Mouse (Mus musculus) heart, adult 11 months (tissue): Measurements from ENCODE around the gene Myl6.
"Not testable (repeated sequence)": the region's sequence is repeated elsewhere in the genome, so short reads cannot be mapped to it uniquely, and the experiment has no call there.

ENCODE experiments used
- DNase-seq: peaks from one replicate; pipeline ENCODE4 v3.0.0; 2022

Myl6 gene

GRCm38 (mm10) chr10:128509203-128509602 lies 15.3 kb upstream of the Myl6 start:
- peak; percentile 91 for DNase-seq

GRCm38 (mm10) chr10:128508260-128508659 lies 14.3 kb upstream of the Myl6 start:
- peak; percentile 80 for DNase-seq

- DNase-seq: peak; percentile 87
Observed at GRCm38 (mm10) chr10:128505974-128506373, 12.0 kb upstream of the Myl6 start.

GRCm38 (mm10) chr10:128505371-128505667 lies 11.4 kb upstream of the Myl6 start:
- not testable (repeated sequence) for DNase-seq

GRCm38 (mm10) chr10:128504641-128505370 lies 10.9 kb upstream of the Myl6 start:
- DNase-seq: no peak

GRCm38 (mm10) chr10:128504012-128504411 lies 10.1 kb upstream of the Myl6 start:
- no peak for DNase-seq

- DNase-seq: peak; percentile 90
Observed at GRCm38 (mm10) chr10:128503532-128503931, 9.6 kb upstream of the Myl6 start.

GRCm38 (mm10) chr10:128502341-128502740 lies 8.4 kb upstream of the Myl6 start:
- peak; percentile 97 for DNase-seq

- DNase-seq: peak; percentile 98
Observed at GRCm38 (mm10) chr10:128499116-128499671, 5.2 kb upstream of the Myl6 start.

- peak; percentile 100 for DNase-seq
Observed at GRCm38 (mm10) chr10:128498590-128498989, 4.6 kb upstream of the Myl6 start, which contains the start of gene Myl6b. Gene Myl6b (minus strand): TSS chr10:128498685.

- peak; percentile 95 for DNase-seq
Observed at GRCm38 (mm10) chr10:128497134-128497737, 3.3 kb upstream of the Myl6 start.

- DNase-seq: peak; percentile 92
Observed at GRCm38 (mm10) chr10:128496509-128497077, 2.6 kb upstream of the Myl6 start.

- DNase-seq: no peak
Observed at GRCm38 (mm10) chr10:128495903-128496302, 2.0 kb upstream of the Myl6 start.

- no peak for DNase-seq
Observed at GRCm38 (mm10) chr10:128495270-128495669, 1.3 kb upstream of the Myl6 start.

GRCm38 (mm10) chr10:128494667-128495245 lies 811 bp upstream of the Myl6 start:
- peak; percentile 95 for DNase-seq

- DNase-seq: no peak
Observed at GRCm38 (mm10) chr10:128493319-128493694, 638 bp downstream of the Myl6 start.

GRCm38 (mm10) chr10:128492633-128493311 lies 1.2 kb downstream of the Myl6 start:
- DNase-seq: peak; percentile 99

GRCm38 (mm10) chr10:128492051-128492450 lies 1.9 kb downstream of the Myl6 start:
- DNase-seq: peak; percentile 91

- DNase-seq: peak; percentile 97
Observed at GRCm38 (mm10) chr10:128491495-128491894, 2.5 kb downstream of the Myl6 start.

GRCm38 (mm10) chr10:128490912-128491311 lies 3.0 kb downstream of the Myl6 start:
- DNase-seq: peak; percentile 93

GRCm38 (mm10) chr10:128490232-128490631 lies 3.7 kb downstream of the Myl6 start:
- peak; percentile 96 for DNase-seq

- no peak for DNase-seq
Observed at GRCm38 (mm10) chr10:128489785-128490184, 4.2 kb downstream of the Myl6 start.

- DNase-seq: peak; percentile 91
Observed at GRCm38 (mm10) chr10:128489380-128489779, 4.6 kb downstream of the Myl6 start.
